In the genomic region with DNA sequence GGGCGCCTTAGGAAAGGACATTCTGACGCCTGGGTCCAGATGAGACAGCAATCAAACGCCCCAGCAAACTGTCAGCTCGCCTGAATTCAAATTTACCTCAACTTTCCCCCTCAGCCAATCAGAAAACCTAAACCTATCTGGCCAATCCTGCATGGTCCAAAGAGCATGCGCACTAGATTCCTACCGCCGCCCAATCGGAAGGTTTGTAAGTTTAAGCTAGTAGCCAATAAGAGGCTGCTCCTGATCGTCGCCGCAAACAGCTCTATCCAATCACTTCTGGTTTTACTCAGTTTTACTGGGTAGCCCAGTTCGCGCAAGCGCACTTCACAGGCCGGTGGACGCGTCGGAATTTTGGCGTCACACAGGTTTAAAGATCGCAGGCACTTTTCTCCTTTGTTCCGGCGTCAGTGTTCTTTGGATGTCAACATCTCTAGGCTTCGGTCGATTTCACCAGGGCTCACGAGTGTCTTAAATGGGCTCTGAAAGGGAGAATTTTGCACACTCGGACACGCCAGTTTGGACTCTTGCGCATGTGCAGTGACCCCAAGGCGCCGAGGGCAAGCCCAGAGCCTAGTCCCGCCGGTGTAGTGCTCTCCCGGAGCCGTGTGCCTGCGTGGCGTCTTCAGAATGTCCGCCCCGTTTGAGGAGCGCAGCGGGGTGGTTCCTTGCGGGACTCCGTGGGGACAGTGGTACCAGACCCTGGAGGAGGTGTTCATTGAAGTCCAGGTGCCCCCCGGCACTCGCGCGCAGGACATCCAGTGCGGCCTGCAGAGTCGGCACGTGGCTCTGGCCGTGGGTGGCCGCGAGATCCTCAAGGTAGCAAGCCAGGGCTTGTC, we compare ENCODE assay signal across 7 mouse cellular contexts. TPM values are rescaled to one million over a fixed set of nuclear protein-coding genes. Genes with fewer than 3 reads are reported as not detected.
A peak's percentile ranks its signal among the peaks of the same experiment; 100 is the strongest.
DNase-seq lines count a peak whose midpoint lies in the region; ATAC-seq lines count a peak whose summit lies in the region.

TSS of gene Hmmr (minus strand) at position 84 of the 836 bp plus-strand sequence.
TSS of gene Nudcd2 (plus strand) at position 329 of the 836 bp plus-strand sequence.

- peak; percentile 99 for ATAC-seq in embryonic facial prominence, embryonic 12.5 days (ENCODE audit: insufficient number of reproducible peaks, insufficient read depth, low FRiP score, low TSS enrichment)
- ATAC-seq in limb, embryonic 11.5 days (ENCODE audit: insufficient number of reproducible peaks, low FRiP score, low TSS enrichment, low read depth), result peak; percentile 99
- ATAC-seq in midbrain, embryonic 14.5 days (ENCODE audit: low FRiP score, low TSS enrichment), result peak; percentile 100

- H3K9me3 ChIP-seq in embryonic facial prominence, embryonic 12.5 days, result no peaks in the 10 kb centered on the region
- no peaks in the 10 kb centered on the region for H3K9me3 ChIP-seq in limb, embryonic 11.5 days (ENCODE audit: control insufficient read depth, low read length)
- no peaks in the 10 kb centered on the region for H3K9me3 ChIP-seq in midbrain, embryonic 14.5 days (ENCODE audit: control insufficient read depth, low read length)

- H3K4me1 ChIP-seq in embryonic facial prominence, embryonic 12.5 days, result peaks cover 22% of the 10 kb centered on the region
- H3K4me1 ChIP-seq in limb, embryonic 11.5 days (ENCODE audit: control insufficient read depth, insufficient read depth, low read length), result no peaks in the 10 kb centered on the region
- H3K4me1 ChIP-seq in midbrain, embryonic 14.5 days (ENCODE audit: control insufficient read depth, insufficient read depth, low read length), result peaks cover 22% of the 10 kb centered on the region

- peak within 1 kb of the TSS; percentile 91 for H3K4me2 ChIP-seq in embryonic facial prominence, embryonic 12.5 days (replicated peaks)
- H3K4me2 ChIP-seq in limb, embryonic 11.5 days (ENCODE audit: low read depth, severe bottlenecking), result peak within 1 kb of the TSS; percentile 69
- peak within 1 kb of the TSS; percentile 73 for H3K4me2 ChIP-seq in midbrain, embryonic 14.5 days (ENCODE audit: low read length)

- H3K4me3 ChIP-seq in embryonic facial prominence, embryonic 12.5 days, result peak within 1 kb of the TSS; percentile 93
- peak within 1 kb of the TSS; percentile 68 for H3K4me3 ChIP-seq in limb, embryonic 11.5 days (ENCODE audit: low read depth, low read length)
- H3K4me3 ChIP-seq in midbrain, embryonic 14.5 days (replicated peaks; ENCODE audit: low read depth, low read length), result peak within 1 kb of the TSS; percentile 85

- under 1% methylated on average over 52 of the region's 52 CpGs for WGBS in embryonic facial prominence, embryonic 12.5 days
- under 1% methylated on average over 52 of the region's 52 CpGs for WGBS in limb, embryonic 11.5 days
- WGBS in midbrain, embryonic 14.5 days, result under 1% methylated on average over 52 of the region's 52 CpGs

- peak; percentile 84 for DNase-seq in adrenal gland, postnatal 25 days
- DNase-seq in heart, adult 11 months, result peak; percentile 100
- DNase-seq in kidney, adult 18-20 months, result peak; percentile 94
- DNase-seq in limb, embryonic 11.5 days (ENCODE audit: low spot score), result peak; percentile 93
- peak; percentile 98 for DNase-seq in midbrain, embryonic 14.5 days
- DNase-seq in spleen, adult 18-20 months, result peak; percentile 81 to 85

- H3K27ac ChIP-seq in embryonic facial prominence, embryonic 12.5 days, result peak within 1 kb of the TSS; percentile 87
- H3K27ac ChIP-seq in limb, embryonic 11.5 days (replicated peaks; ENCODE audit: low read depth, low read length), result peak within 1 kb of the TSS; percentile 73
- H3K27ac ChIP-seq in midbrain, embryonic 14.5 days (replicated peaks; ENCODE audit: low read depth, low read length), result peak within 1 kb of the TSS; percentile 79

- H3K27me3 ChIP-seq in embryonic facial prominence, embryonic 12.5 days, result no peaks in the 10 kb centered on the region
- H3K27me3 ChIP-seq in limb, embryonic 11.5 days (ENCODE audit: control insufficient read depth, insufficient read depth, low read length), result no peaks in the 10 kb centered on the region
- H3K27me3 ChIP-seq in midbrain, embryonic 14.5 days (ENCODE audit: control insufficient read depth, insufficient read depth, low read length), result no peaks in the 10 kb centered on the region

- H3K36me3 ChIP-seq in embryonic facial prominence, embryonic 12.5 days, result peaks cover 25% of the 10 kb centered on the region
- H3K36me3 ChIP-seq in limb, embryonic 11.5 days (ENCODE audit: control insufficient read depth, insufficient read depth, low read length), result peaks cover 8% of the 10 kb centered on the region; the same call in 1 of the 2 replicates
- peaks cover 27% of the 10 kb centered on the region for H3K36me3 ChIP-seq in midbrain, embryonic 14.5 days (ENCODE audit: control insufficient read depth, insufficient read depth, low read length)

- H3K9ac ChIP-seq in embryonic facial prominence, embryonic 12.5 days, result peak within 1 kb of the TSS; percentile 90
- H3K9ac ChIP-seq in limb, embryonic 11.5 days (ENCODE audit: low read length), result peak within 1 kb of the TSS; percentile 84
- H3K9ac ChIP-seq in midbrain, embryonic 14.5 days (replicated peaks; ENCODE audit: low read length), result peak within 1 kb of the TSS; percentile 86

RNA-seq across cellular contexts. Expression of gene Hmmr, which starts in this region (rescaled TPM):
- 3.6 and 5.4 TPM in 2 replicates for total RNA-seq in adrenal gland, postnatal 25 days (2021)
- polyA plus RNA-seq in embryonic facial prominence, embryonic 12.5 days (2016; fragmentation: Nextera tagmentation; extraction: Ambion mirVana), result 47.2 and 54.9 TPM in 2 replicates
- polyA plus RNA-seq in limb, embryonic 11.5 days (2014; fragmentation: Nextera tagmentation; extraction: Ambion mirVana), result 62.0 and 64.4 TPM in 2 replicates
- polyA plus RNA-seq in midbrain, embryonic 14.5 days (2014; fragmentation: Nextera tagmentation; extraction: Ambion mirVana), result 5.1 and 8.7 TPM in 2 replicates

RNA-seq across cellular contexts. Expression of gene Nudcd2, which starts in this region (rescaled TPM):
- 30.7 and 35.4 TPM in 2 replicates for total RNA-seq in adrenal gland, postnatal 25 days (2021)
- polyA plus RNA-seq in embryonic facial prominence, embryonic 12.5 days (2016; fragmentation: Nextera tagmentation; extraction: Ambion mirVana), result 166 and 178 TPM in 2 replicates
- 231 TPM in 2 replicates for polyA plus RNA-seq in limb, embryonic 11.5 days (2014; fragmentation: Nextera tagmentation; extraction: Ambion mirVana)
- polyA plus RNA-seq in midbrain, embryonic 14.5 days (2014; fragmentation: Nextera tagmentation; extraction: Ambion mirVana), result 62.9 and 74.9 TPM in 2 replicates

Comparison
In these comparisons a context has a peak if more than half of its experiments do, and no peak if none do; other contexts are left out.
1. Peak in every context shown above with its lines: DNase-seq, ATAC-seq, H3K4me3 ChIP-seq and H3K27ac ChIP-seq.